Mouse (Mus musculus) testis, adult 2 months (tissue): ENCODE measurements around the gene Adgrl2.

ENCODE experiments used
- CTCF ChIP-seq: fragments of 200-500 bp; IDR thresholded peaks from 2 replicates; pipeline ENCODE4 v1.5.1; 2012; ENCODE audit warnings: low read depth, mild to moderate bottlenecking, inconsistent platforms, low read length, moderate library complexity; ENCODE audit not compliant: control insufficient read depth, insufficient read depth, insufficient replicate concordance
- POLR2A ChIP-seq: fragments of 200-500 bp; IDR thresholded peaks from 2 replicates; pipeline ENCODE4 v1.6.1; 2012; ENCODE audit warnings: low read depth, mild to moderate bottlenecking, inconsistent platforms, low read length, moderate library complexity; ENCODE audit not compliant: control insufficient read depth

DNA sequence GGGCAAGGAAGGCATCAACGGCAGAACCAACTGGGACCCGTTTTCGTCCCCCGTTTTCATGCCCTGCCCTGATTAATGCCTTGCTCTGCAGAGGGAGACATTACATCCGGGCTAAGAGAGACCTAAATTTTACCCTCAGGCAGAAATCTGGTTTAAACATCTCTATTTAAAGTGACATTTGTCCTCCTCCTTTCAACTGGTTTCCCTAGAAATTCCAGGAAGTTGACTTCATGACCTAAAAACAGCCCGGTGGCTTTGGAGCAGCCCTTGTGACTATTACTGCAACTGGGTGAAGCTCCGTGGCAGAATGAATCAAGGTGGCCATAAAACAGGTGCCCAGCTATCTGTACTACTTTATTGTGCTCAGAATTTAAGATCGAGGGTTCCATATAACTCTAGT, 8.6 kb downstream of the Adgrl2 start:
- TF ChIP-seq CTCF = no peak
- no peak for TF ChIP-seq POLR2A
